Mouse (Mus musculus): ENCODE measurements around the gene Lypd5. TPM values are rescaled to one million over a fixed set of nuclear protein-coding genes. Genes with fewer than 3 reads are reported as not detected.
A peak's percentile ranks its signal among the peaks of the same experiment; 100 is the strongest.

Gene Lypd5
- polyA plus RNA-seq, 1 experiment from 2014 or later, result not detected

- Histone ChIP-seq H3K9ac (ENCODE audit: low read length) (no peak overlapping the region), H3K36me3 (ENCODE audit: control insufficient read depth, insufficient read depth, low read length) (no peaks in the 10 kb centered on the region), H3K27me3 (ENCODE audit: control insufficient read depth, insufficient read depth, low read length) (no peaks in the 10 kb centered on the region), H3K4me3 (ENCODE audit: control insufficient read depth in 1 of 2, insufficient read depth in 1 of 2, low read depth in 1 of 2, low read length in 2 of 2) (no peak overlapping the region), H3K9me3 (ENCODE audit: control insufficient read depth, low read length) (no peaks in the 10 kb centered on the region), H3K4me2 (ENCODE audit: low read length) (no peak overlapping the region), H3K4me1 (ENCODE audit: control insufficient read depth in 2 of 2, insufficient read depth in 2 of 2, low read length in 2 of 2) (no peaks in the 10 kb centered on the region; a peak in 1 of 4 replicates), H3K27ac (replicated peaks in 1 of 2; ENCODE audit: control insufficient read depth in 1 of 2, insufficient read depth in 1 of 2, low read depth in 2 of 2, low read length in 2 of 2) (no peak overlapping the region)
- ATAC-seq (ENCODE audit: insufficient number of reproducible peaks, insufficient read depth, low FRiP score, low read depth), result peak; percentile 59; the same call in 1 of the 2 replicates
- 22% methylated on average over 10 of the region's 10 CpGs for WGBS
These were observed 15.8 kb downstream of the Lypd5 start for GRCm38 (mm10) chr7:24364827-24365226.

- Histone ChIP-seq H3K4me2 (ENCODE audit: low read length) (no peak overlapping the region), H3K36me3 (ENCODE audit: control insufficient read depth, insufficient read depth, low read length) (no peaks in the 10 kb centered on the region), H3K9ac (ENCODE audit: low read length) (no peak overlapping the region), H3K4me3 (ENCODE audit: control insufficient read depth in 1 of 2, insufficient read depth in 1 of 2, low read depth in 1 of 2, low read length in 2 of 2) (no peak overlapping the region), H3K27ac (replicated peaks in 1 of 2; ENCODE audit: control insufficient read depth in 1 of 2, insufficient read depth in 1 of 2, low read depth in 2 of 2, low read length in 2 of 2) (no peak overlapping the region), H3K27me3 (ENCODE audit: control insufficient read depth, insufficient read depth, low read length) (no peaks in the 10 kb centered on the region), H3K4me1 (ENCODE audit: control insufficient read depth in 2 of 2, insufficient read depth in 2 of 2, low read length in 2 of 2) (no peaks in the 10 kb centered on the region; a peak in 1 of 4 replicates), H3K9me3 (ENCODE audit: control insufficient read depth, low read length) (no peaks in the 10 kb centered on the region)
- WGBS, result 55% methylated on average over 5 of the region's 5 CpGs
- ATAC-seq (ENCODE audit: insufficient number of reproducible peaks, insufficient read depth, low FRiP score, low read depth), result no peak
These were observed 16.4 kb downstream of the Lypd5 start for GRCm38 (mm10) chr7:24365258-24366014.

GRCm38 (mm10) chr7:24366716-24367632 is 18.0 kb downstream of the Lypd5 start:
- no peak overlapping the region for H3K27ac ChIP-seq (replicated peaks in 1 of 2; ENCODE audit: control insufficient read depth in 1 of 2, insufficient read depth in 1 of 2, low read depth in 2 of 2, low read length in 2 of 2)
- no peak overlapping the region for H3K4me2 ChIP-seq (ENCODE audit: low read length)
- no peaks in the 10 kb centered on the region for H3K36me3 ChIP-seq (ENCODE audit: control insufficient read depth, insufficient read depth, low read length)
- no peaks in the 10 kb centered on the region for H3K27me3 ChIP-seq (ENCODE audit: control insufficient read depth, insufficient read depth, low read length)
- H3K4me1 ChIP-seq (ENCODE audit: control insufficient read depth in 2 of 2, insufficient read depth in 2 of 2, low read length in 2 of 2), result no peaks in the 10 kb centered on the region; a peak in 1 of 4 replicates
- no peak overlapping the region for H3K9ac ChIP-seq (ENCODE audit: low read length)
- no peak for ATAC-seq (ENCODE audit: insufficient number of reproducible peaks, insufficient read depth, low FRiP score, low read depth)
- 75% methylated on average over 15 of the region's 15 CpGs for WGBS
- H3K9me3 ChIP-seq (ENCODE audit: control insufficient read depth, low read length), result no peaks in the 10 kb centered on the region
- H3K4me3 ChIP-seq (ENCODE audit: control insufficient read depth in 1 of 2, insufficient read depth in 1 of 2, low read depth in 1 of 2, low read length in 2 of 2), result no peak overlapping the region

GRCm38 (mm10) chr7:24368226-24368625 is 19.2 kb downstream of the Lypd5 start:
- Histone ChIP-seq H3K4me3 (ENCODE audit: control insufficient read depth in 1 of 2, insufficient read depth in 1 of 2, low read depth in 1 of 2, low read length in 2 of 2) (no peak overlapping the region), H3K36me3 (ENCODE audit: control insufficient read depth, insufficient read depth, low read length) (no peaks in the 10 kb centered on the region), H3K4me1 (ENCODE audit: control insufficient read depth in 2 of 2, insufficient read depth in 2 of 2, low read length in 2 of 2) (peaks cover 0 to 3% of the 10 kb centered on the region in 2 experiments; a peak in 1 of 4 replicates), H3K27ac (replicated peaks in 1 of 2; ENCODE audit: control insufficient read depth in 1 of 2, insufficient read depth in 1 of 2, low read depth in 2 of 2, low read length in 2 of 2) (no peak overlapping the region), H3K9ac (ENCODE audit: low read length) (no peak overlapping the region), H3K9me3 (ENCODE audit: control insufficient read depth, low read length) (no peaks in the 10 kb centered on the region), H3K4me2 (ENCODE audit: low read length) (no peak overlapping the region), H3K27me3 (ENCODE audit: control insufficient read depth, insufficient read depth, low read length) (no peaks in the 10 kb centered on the region)
- 56% methylated on average over 4 of the region's 4 CpGs for WGBS
- ATAC-seq (ENCODE audit: insufficient number of reproducible peaks, insufficient read depth, low FRiP score, low read depth), result no peak

GRCm38 (mm10) chr7:24368946-24369345 is 19.9 kb downstream of the Lypd5 start:
- ATAC-seq (ENCODE audit: insufficient number of reproducible peaks, insufficient read depth, low FRiP score, low read depth), result no peak
- H3K36me3 ChIP-seq (ENCODE audit: control insufficient read depth, insufficient read depth, low read length), result no peaks in the 10 kb centered on the region
- H3K9me3 ChIP-seq (ENCODE audit: control insufficient read depth, low read length), result no peaks in the 10 kb centered on the region
- no peak overlapping the region for H3K9ac ChIP-seq (ENCODE audit: low read length)
- H3K4me1 ChIP-seq (ENCODE audit: control insufficient read depth in 2 of 2, insufficient read depth in 2 of 2, low read length in 2 of 2), result peaks cover 0 to 5% of the 10 kb centered on the region in 2 experiments; a peak in 1 of 4 replicates
- no peak overlapping the region for H3K4me3 ChIP-seq (ENCODE audit: control insufficient read depth in 1 of 2, insufficient read depth in 1 of 2, low read depth in 1 of 2, low read length in 2 of 2)
- no peak overlapping the region for H3K27ac ChIP-seq (replicated peaks in 1 of 2; ENCODE audit: control insufficient read depth in 1 of 2, insufficient read depth in 1 of 2, low read depth in 2 of 2, low read length in 2 of 2)
- H3K27me3 ChIP-seq (ENCODE audit: control insufficient read depth, insufficient read depth, low read length), result no peaks in the 10 kb centered on the region
- WGBS, result 84% methylated on average over 7 of the region's 7 CpGs
- H3K4me2 ChIP-seq (ENCODE audit: low read length), result no peak overlapping the region

- H3K36me3 ChIP-seq (ENCODE audit: control insufficient read depth, insufficient read depth, low read length), result no peaks in the 10 kb centered on the region
- H3K27ac ChIP-seq (replicated peaks in 1 of 2; ENCODE audit: control insufficient read depth in 1 of 2, insufficient read depth in 1 of 2, low read depth in 2 of 2, low read length in 2 of 2), result no peak within 1 kb of the TSS
- ATAC-seq (ENCODE audit: insufficient number of reproducible peaks, insufficient read depth, low FRiP score, low read depth), result no peak
- H3K4me1 ChIP-seq (ENCODE audit: control insufficient read depth in 2 of 2, insufficient read depth in 2 of 2, low read length in 2 of 2), result peaks cover 0 to 5% of the 10 kb centered on the region in 2 experiments; a peak in 1 of 4 replicates
- no peak within 1 kb of the TSS; the same call in 1 of the 2 replicates for H3K9ac ChIP-seq (ENCODE audit: low read length)
- H3K9me3 ChIP-seq (ENCODE audit: control insufficient read depth, low read length), result no peaks in the 10 kb centered on the region
- WGBS, result 38% methylated on average over 23 of the region's 23 CpGs
- no peak within 1 kb of the TSS for H3K4me3 ChIP-seq (ENCODE audit: control insufficient read depth in 1 of 2, insufficient read depth in 1 of 2, low read depth in 1 of 2, low read length in 2 of 2)
- H3K27me3 ChIP-seq (ENCODE audit: control insufficient read depth, insufficient read depth, low read length), result no peaks in the 10 kb centered on the region
- peak within 1 kb of the TSS; percentile 13 for H3K4me2 ChIP-seq (ENCODE audit: low read length)
These were observed 20.9 kb downstream of the Lypd5 start, which contains the start of gene Kcnn4 for GRCm38 (mm10) chr7:24369731-24370541. Kcnn4 (plus strand) TSS chr7:24370263.

Data from heart, embryonic 14.5 days (tissue).